Mouse (Mus musculus): ENCODE data around the gene Ucn3.

- TF ChIP-seq CTCF (IDR thresholded peaks at IDR 0.05; ENCODE audit: borderline replicate concordance, insufficient read depth, low read depth, low read length) (no peak), POLR2A (IDR thresholded peaks at IDR 0.05; ENCODE audit: borderline replicate concordance, insufficient read depth, low read length) (no peak)
Measured at GRCm38 (mm10) chr13:3891479-3892087, 53.6 kb downstream of the Ucn3 start.
